Mouse (Mus musculus) cerebellum, adult 2 months (tissue): ENCODE data around the gene Pias4. TPM values are rescaled to one million over a fixed set of nuclear protein-coding genes. Genes with fewer than 3 reads are reported as not detected.
"Not testable (repeated sequence)": the region's sequence is repeated elsewhere in the genome, so short reads cannot be mapped to it uniquely, and the experiment has no call there.

ENCODE experiments used
- DNase-seq, 2 experiments: peaks; one replicate each; pipeline ENCODE4 v3.0.0; 2021
- H3K27ac ChIP-seq: fragments of 200-500 bp; 2 replicates; pipeline ENCODE4 v1.5.1; 2012; ENCODE audit warnings: low read length, control low read depth, inconsistent platforms; ENCODE audit not compliant: insufficient read depth
- H3K27me3 ChIP-seq: fragments of 200-500 bp; 2 replicates; pipeline ENCODE4 v1.6.1; 2012; ENCODE audit warnings: inconsistent platforms, mild to moderate bottlenecking, low read length, moderate library complexity; ENCODE audit not compliant: control insufficient read depth, insufficient read depth
- H3K4me1 ChIP-seq: fragments of 200-500 bp; 2 replicates; pipeline ENCODE4 v1.6.1; 2011; ENCODE audit warnings: low read length; ENCODE audit not compliant: control insufficient read depth, insufficient read depth
- H3K4me3 ChIP-seq: fragments of 200-500 bp; replicated peaks from 2 replicates; pipeline ENCODE3; 2011; ENCODE audit warnings: mild to moderate bottlenecking, low read depth, low read length, control low read depth; ENCODE audit not compliant: insufficient read depth
- CTCF ChIP-seq: fragments of 200-500 bp; IDR thresholded peaks from 2 replicates; pipeline ENCODE4 v1.5.1; 2011; ENCODE audit warnings: low read depth, mild to moderate bottlenecking, control low read depth, low read length, moderate library complexity, borderline replicate concordance; ENCODE audit not compliant: insufficient read depth
- POLR2A ChIP-seq: fragments of 200-500 bp; IDR thresholded peaks from 2 replicates; pipeline ENCODE4 v1.6.1; 2011; ENCODE audit warnings: low read length, control low read depth, borderline replicate concordance; ENCODE audit not compliant: insufficient read depth
- WGBS: fragments of 180-500 bp; shearing (Covaris S2); methylation state at CpG from one replicate; pipeline ENCODE4 v1.1.7; 2018; 5-methylcytosine and 5-hydroxymethylcytosine counted together
- polyA plus RNA-seq: library from polyadenylated mRNA; depleted of rRNA; stranded (reverse); fragments of >200 nt; gene quantifications from 2 replicates; pipeline ENCODE4 v1.2.3, GENCODE M21; 2012

Gene Pias4
- polyA plus RNA-seq, 1 experiment: 34.8 TPM

DNA sequence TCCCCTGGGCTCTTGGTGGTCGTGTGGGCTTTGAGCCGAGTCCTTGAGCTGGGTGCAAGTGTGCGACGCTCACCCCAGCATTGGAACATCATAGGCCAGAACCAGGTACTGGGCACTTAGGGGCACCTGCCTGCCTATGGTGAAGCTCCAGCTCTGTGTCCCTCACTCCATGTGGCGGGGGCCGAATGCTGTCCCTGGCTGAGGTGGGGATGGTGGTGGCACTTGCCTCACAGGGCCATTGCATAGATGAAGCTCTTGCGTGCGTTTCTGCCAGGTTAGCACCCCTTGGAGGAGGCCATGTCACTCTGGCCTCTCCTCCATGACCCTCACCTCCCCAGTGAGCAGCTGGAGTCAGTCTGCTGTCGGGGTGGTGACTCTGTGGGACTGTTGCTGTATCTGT is 19.4 kb upstream of the Pias4 start:
- H3K4me1 ChIP-seq: peaks cover 6% of the 10 kb centered on the region
- TF ChIP-seq POLR2A (no peak), CTCF (no peak)
- no peak overlapping the region for H3K27ac ChIP-seq
- no peak for DNase-seq
- H3K27me3 ChIP-seq: no peaks in the 10 kb centered on the region
- WGBS: 93% methylated on average over 9 of the region's 9 CpGs
- H3K4me3 ChIP-seq: no peak overlapping the region

DNA sequence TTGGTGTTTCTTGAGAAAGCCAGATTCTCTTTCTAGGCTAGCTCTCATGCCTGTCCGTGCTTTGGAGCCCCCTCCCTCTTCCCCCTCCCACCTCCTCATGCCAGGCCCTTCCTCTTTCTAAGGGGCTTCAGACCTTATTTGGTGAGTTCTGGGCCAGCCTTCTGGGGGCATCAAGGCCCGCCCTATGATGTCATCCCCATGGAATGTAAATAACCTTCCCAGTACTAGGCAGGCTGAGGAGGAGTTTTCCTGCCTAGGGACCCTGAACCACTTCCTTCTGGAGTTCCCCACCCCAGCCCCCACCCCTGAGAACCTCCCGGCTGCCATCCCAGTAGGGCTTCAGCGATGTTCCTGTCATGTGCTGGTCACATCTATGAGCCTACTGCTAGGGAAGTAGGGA is 17.0 kb upstream of the Pias4 start:
- no peak overlapping the region for H3K4me3 ChIP-seq
- no peaks in the 10 kb centered on the region for H3K27me3 ChIP-seq
- no peak for DNase-seq
- H3K27ac ChIP-seq: no peak overlapping the region
- peaks cover 6% of the 10 kb centered on the region for H3K4me1 ChIP-seq
- TF ChIP-seq CTCF (no peak), POLR2A (no peak)
- WGBS: 70% methylated on average over 4 of the region's 4 CpGs

DNA sequence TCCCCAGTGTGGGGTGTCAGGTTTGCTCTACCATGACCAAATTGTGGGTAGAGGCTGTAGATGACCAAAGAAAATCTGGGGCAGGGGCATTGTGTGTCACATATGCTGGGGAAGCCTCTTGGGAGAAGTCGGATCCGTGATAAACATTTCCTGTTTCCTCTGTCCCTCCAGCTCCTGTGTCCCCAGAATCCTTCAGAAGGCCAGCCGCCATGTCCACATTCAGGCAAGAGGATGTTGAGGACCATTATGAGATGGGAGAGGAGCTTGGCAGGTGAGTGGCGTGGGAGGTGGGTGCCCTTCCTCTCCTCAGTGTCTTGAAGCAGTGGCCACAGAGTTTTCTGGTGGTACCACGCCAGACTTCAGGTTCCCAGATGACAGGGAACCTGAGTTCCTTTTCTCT is 16.1 kb upstream of the Pias4 start, which contains the start of gene 4930442H23Rik:
4930442H23Rik (minus strand) TSS at position 45 of the 400 bp plus-strand sequence.
- 80% methylated on average over 5 of the region's 5 CpGs for WGBS
- Histone ChIP-seq H3K27me3 (no peaks in the 10 kb centered on the region), H3K4me1 (peaks cover 8% of the 10 kb centered on the region), H3K27ac (peak within 1 kb of the TSS; percentile 44; the same call in 1 of the 2 replicates), H3K4me3 (peak within 1 kb of the TSS; percentile 77)
- no peak for TF ChIP-seq CTCF
- TF ChIP-seq POLR2A: no peak
- DNase-seq: no peak

DNA sequence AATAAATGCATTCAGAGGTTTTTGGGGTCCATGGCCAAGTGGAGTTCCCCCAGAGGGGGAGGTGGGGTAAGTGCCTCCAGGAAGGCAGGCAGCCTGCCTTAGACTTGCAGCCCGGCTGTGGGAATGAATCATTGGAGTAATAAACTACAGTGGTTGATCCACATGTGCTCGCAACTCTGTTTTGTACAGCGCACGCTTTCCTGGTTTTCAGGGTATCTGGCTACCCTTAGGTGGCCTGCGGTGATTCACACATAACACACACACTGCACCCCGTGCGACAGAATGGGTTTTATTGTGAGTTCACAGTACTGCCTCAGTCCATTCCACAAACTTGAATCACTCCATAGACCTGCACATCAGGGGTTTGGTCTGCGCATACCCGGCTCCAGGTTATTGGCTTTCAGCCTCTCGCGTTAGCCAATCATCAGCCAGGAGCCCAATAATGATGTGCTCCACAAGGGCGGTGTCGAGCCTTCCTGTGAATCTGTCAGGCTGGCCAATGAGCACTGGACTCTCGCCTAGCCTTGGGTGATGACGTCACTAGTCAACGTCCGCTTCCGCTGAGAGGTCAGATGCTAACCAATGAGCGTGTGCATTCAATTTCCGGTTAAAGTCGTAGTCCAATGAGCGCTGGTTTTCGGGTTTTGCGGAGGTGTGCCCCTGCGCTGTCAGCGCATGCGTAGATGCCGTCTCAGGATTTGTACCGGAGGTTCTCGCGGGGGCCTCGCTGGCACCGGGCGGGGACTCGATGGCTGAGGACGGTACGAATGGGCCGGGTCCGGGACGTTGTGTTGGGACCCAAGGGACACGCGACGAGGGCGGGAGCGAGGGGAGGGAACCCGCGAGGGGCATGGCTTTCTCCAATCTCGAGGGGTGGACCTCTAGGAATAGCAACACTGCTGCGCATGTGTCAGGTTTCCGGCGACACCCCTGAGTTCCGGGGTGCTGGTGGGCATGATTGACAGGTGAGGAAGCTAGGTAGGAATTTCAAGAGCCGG is 14.9 kb upstream of the Pias4 start, which contains the start of gene Dapk3:
Dapk3 (plus strand) TSS at position 670 of the 998 bp plus-strand sequence.
- peaks cover 18% of the 10 kb centered on the region for H3K4me1 ChIP-seq
- 4% methylated on average over 53 of the region's 53 CpGs for WGBS
- H3K4me3 ChIP-seq: peak within 1 kb of the TSS; percentile 77
- no peaks in the 10 kb centered on the region for H3K27me3 ChIP-seq
- DNase-seq: peak; percentile 97 to 99
- peak within 1 kb of the TSS; percentile 44; the same call in 1 of the 2 replicates for H3K27ac ChIP-seq
- TF ChIP-seq POLR2A (peak; percentile 73), CTCF (no peak; the same call in 1 of the 2 replicates)

DNA sequence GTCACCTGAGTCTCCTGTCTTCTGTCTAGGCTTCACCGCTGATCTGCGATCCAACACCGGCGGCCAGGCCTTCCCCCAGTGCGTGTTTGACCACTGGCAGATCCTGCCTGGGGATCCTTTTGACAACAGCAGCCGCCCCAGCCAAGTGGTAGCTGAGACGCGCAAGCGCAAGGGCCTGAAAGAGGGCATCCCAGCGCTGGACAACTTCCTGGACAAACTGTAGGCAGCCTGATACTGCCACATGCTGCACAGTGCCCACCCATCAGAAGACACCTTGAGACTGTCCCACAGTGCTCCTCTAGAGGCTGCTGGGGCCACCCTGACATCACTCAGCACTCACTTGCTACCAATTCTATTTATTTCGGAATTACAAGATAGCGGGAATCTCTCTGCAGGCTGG is 14.1 kb upstream of the Pias4 start:
- H3K4me3 ChIP-seq, H3K27me3 ChIP-seq, H3K27ac ChIP-seq, DNase-seq: not testable (repeated sequence)
- WGBS: 71% methylated on average over 12 of the region's 12 CpGs
- peaks cover 20% of the 10 kb centered on the region for H3K4me1 ChIP-seq

DNA sequence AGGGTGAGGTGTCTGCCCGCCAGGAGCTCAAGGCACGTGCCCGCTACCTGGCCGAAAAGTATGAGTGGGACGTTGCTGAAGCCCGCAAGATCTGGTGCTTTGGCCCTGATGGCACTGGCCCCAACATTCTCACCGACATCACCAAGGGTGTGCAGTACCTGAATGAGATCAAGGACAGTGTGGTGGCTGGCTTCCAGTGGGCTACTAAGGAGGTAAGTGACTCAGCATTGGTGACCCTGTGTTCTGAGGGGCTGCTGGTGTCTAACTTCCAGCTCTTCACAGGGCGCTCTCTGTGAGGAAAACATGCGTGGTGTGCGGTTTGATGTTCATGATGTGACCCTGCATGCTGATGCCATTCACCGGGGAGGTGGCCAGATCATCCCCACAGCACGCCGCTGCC is 13.2 kb upstream of the Pias4 start:
- Histone ChIP-seq H3K4me3 (no peak overlapping the region), H3K27me3 (no peaks in the 10 kb centered on the region), H3K27ac (no peak overlapping the region), H3K4me1 (peaks cover 20% of the 10 kb centered on the region)
- WGBS: 85% methylated on average over 13 of the region's 13 CpGs
- no peak for TF ChIP-seq POLR2A
- no peak for TF ChIP-seq CTCF
- DNase-seq: no peak

DNA sequence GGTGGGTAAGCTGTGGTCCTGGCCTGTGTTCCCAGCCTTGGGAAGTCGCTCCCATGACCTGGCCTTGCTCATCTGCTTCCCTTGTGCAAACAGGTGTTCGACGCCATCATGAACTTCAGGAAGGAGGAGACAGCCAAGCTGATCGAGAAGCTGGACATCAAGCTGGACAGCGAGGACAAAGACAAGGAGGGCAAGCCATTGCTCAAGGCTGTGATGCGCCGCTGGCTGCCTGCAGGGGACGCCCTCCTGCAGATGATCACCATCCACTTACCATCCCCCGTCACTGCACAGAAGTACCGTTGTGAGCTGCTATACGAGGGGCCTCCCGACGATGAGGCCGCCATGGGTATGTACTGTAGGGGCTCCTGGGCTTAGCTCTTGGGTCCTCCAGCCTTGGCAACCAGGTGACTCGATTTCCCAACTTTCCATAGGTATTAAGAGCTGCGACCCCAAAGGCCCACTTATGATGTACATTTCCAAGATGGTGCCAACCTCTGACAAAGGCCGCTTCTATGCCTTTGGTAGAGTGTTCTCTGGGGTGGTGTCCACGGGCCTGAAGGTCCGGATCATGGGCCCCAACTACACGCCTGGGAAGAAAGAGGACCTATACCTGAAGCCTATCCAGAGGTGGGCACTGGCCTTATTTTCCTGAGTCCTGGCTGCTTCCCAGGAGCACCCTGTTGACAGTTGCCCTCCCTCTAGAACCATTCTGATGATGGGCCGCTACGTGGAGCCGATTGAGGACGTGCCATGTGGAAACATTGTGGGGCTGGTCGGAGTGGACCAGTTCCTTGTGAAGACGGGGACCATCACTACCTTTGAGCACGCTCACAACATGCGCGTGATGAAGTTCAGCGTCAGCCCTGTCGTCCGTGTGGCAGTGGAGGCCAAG is 12.0 kb upstream of the Pias4 start:
- Histone ChIP-seq H3K4me3 (no peak overlapping the region), H3K27me3 (no peaks in the 10 kb centered on the region), H3K4me1 (peaks cover 22% of the 10 kb centered on the region), H3K27ac (no peak overlapping the region)
- WGBS: 79% methylated on average over 32 of the region's 32 CpGs
- TF ChIP-seq POLR2A (no peak), CTCF (no peak)
- no peak for DNase-seq

DNA sequence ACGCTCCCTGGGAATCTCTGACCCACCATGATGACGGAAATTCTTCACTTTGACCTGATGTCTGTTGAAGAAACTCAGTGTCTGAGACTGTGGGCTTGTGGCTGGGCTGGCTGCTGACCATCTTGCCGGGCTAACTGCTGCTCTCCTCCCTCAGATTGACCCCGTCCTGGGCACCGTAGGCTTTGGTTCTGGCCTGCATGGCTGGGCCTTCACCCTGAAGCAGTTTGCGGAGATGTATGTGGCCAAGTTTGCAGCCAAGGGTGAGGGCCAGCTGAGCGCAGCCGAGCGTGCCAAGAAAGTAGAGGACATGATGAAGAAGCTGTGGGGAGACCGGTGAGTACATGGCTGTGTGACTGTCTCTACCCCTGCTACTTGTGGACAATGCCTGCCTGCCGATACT is 11.2 kb upstream of the Pias4 start:
- 51% methylated on average over 11 of the region's 11 CpGs for WGBS
- Histone ChIP-seq H3K4me1 (peaks cover 23% of the 10 kb centered on the region), H3K4me3 (no peak overlapping the region)

More for the DNA sequence above, 11.2 kb upstream of the Pias4 start:
- DNase-seq: no peak
- no peaks in the 10 kb centered on the region for H3K27me3 ChIP-seq
- no peak overlapping the region for H3K27ac ChIP-seq
- TF ChIP-seq CTCF (no peak), POLR2A (no peak)
